Mouse (Mus musculus) G1E-ER4 (cell line): ENCODE data around the gene Terb2. TPM values are rescaled to one million over a fixed set of nuclear protein-coding genes. Genes with fewer than 3 reads are reported as not detected.

ENCODE experiments used
- GATA1 ChIP-seq: IDR thresholded peaks from one replicate; pipeline ENCODE4 v1.8.0; 2012; ENCODE audit warnings: low read length, inconsistent platforms
- polyA plus RNA-seq: library from polyadenylated mRNA; stranded (reverse); fragments of >175 nt; gene quantifications from 2 replicates; pipeline ENCODE4 v1.2.3, GENCODE M21; 2012

Gene Terb2
- polyA plus RNA-seq, 1 experiment: not detected

GRCm38 (mm10) chr2:122194509-122194929, 8.4 kb downstream of the Terb2 start:
- no peak for TF ChIP-seq GATA1

DNA sequence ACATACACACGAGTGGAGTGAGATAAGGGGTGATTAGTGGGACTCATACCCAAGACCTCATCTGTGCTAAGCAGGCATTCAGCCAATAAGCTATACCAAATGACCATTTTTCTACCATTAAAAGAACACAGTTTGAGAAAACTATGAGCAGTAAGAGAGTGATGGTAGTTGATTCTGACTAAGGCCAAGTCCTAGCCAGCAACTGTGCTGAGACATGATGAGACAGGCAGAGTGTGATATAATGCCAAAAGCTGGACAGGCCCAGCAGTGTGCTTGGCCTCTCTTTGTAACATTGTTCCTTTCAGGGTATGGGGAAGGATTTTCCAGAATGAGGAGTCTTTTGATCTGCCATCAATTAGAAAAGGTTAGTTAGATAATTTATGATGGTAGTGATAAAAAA, 15.4 kb downstream of the Terb2 start:
- no peak for TF ChIP-seq GATA1

DNA sequence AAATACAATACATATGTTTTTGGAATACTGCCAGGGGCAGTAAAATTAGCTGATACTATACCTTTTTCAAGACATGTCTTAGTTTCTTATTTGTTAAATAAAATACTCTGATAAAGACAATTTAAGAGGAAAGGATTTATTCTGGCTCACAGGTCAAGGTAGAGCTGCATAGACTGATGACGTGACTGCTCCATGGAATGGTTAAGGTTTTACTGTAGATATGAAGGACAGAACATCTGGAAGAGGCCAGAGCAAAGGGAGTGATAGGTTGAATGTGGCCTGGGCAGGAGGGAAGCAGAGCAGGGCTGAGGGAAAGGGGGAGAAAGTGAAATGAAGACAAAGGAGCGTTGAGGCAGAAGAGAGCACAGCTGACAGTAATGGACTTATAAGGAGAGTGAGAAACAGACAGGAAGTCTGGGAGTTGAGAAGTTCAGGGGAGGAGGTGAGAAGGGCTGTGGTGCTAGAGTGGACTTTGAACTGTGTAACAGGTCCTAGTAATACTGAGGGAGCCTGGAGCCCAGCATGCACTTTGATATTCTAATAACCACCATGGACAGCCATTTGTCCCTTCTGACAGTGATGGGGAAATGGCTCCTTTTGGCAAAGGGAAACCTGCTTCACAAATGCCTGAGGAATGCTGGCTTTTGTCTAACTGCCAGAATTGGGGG, 20.5 kb downstream of the Terb2 start:
- TF ChIP-seq GATA1: no peak

GRCm38 (mm10) chr2:122210534-122211228, 24.6 kb downstream of the Terb2 start:
- no peak for TF ChIP-seq GATA1

DNA sequence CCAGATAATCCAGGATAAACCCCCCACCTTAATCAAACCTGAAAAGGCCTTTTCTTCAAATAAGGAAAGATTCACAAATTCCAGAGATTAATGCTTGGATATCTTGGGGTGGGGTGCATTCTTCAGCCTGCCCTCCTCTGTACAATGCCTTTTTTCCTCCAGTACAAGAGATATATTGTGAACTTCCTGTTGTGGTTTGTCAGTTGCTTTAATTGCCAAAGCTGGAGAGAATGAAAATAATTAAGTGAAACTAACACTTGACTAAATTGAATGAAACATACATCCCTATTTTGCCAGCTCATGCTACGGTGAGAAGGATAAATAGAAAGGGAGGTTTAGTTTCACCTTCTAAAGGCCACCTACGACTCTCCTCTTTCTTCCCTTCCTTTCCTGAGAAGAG, 32.2 kb downstream of the Terb2 start:
- TF ChIP-seq GATA1: no peak

DNA sequence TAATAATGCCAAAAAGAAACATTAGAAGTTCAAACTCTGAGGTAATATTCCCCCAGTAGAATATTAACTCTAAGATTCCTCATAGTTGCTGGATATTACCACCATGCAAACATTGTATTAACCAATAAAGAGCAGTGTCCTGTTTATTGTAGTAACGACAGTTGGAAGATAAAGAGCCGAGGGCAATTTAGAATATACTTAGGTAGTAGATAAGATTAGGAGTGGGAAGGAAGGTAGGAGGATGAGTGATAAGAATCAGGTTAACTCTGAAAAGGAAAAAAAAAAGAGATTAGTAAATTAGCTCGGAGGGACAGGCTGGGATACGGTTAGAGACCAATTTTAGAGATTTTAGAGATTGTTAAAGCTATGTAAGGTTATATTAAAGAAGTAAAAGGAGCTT, 35.3 kb downstream of the Terb2 start:
- TF ChIP-seq GATA1: no peak

DNA sequence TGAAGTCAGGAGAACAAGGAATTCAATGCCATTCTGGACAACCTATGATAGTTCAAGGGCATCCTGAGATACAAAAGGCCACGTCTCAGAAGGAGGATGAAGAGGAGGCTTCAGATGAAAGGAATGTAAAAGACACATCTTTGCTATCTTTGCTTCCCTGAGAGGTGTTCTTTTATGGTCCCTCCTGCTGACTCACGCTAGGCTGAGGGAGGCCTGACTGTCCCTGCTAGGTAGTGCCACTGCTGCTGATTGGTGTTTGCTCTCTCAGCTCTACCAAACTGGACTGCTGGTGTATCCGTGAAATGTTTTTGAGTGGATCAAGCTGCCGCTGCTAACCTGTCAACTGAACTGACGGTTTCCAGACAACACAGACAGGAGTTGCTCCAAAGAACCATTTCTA, 35.7 kb downstream of the Terb2 start:
- no peak for TF ChIP-seq GATA1

DNA sequence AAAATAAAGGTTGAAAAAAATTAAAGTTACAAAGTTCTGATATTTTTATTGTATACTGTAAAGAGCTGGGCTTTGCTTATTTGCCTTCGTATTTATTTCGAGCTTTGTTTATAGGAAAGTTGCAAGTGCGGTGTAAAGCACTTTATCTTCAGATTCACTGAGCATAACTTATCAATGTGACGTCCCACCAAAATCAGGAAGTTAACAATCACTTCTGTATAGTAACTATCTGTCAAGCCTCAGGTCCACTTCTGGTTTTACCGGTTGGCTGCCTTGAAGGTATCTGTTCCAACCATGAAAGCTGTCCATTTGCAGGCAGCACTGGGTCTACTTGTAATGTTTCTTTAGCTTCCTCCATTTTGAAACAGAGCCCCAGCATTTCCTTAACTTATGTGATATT, 36.2 kb downstream of the Terb2 start:
- peak; percentile 37 for TF ChIP-seq GATA1

- no peak for TF ChIP-seq GATA1
Measured at GRCm38 (mm10) chr2:122223654-122224053, 37.6 kb downstream of the Terb2 start.

GRCm38 (mm10) chr2:122230395-122230794, 44.3 kb downstream of the Terb2 start:
- no peak for TF ChIP-seq GATA1

DNA sequence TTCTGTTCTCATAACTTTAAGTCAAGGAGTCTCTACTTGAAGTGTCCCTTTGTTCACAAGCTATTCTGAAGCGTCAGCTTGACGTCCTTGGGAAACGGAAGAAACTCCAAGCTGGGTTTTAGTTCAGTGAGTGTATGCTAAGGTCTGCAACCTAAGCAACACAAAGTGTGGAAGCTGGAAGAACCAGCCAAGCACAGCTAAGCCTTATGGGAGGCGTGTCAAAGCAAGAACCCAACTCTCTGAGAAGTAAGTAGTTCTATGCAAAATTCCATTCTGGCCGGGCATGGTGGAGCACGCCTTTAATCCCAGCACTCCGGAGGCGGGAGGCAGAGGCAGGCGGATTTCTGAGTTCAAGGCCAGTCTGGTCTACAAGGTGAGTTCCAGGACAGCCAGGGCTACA, 45.5 kb downstream of the Terb2 start:
- TF ChIP-seq GATA1: no peak

GRCm38 (mm10) chr2:122233341-122233740, 47.3 kb downstream of the Terb2 start:
- TF ChIP-seq GATA1: no peak

DNA sequence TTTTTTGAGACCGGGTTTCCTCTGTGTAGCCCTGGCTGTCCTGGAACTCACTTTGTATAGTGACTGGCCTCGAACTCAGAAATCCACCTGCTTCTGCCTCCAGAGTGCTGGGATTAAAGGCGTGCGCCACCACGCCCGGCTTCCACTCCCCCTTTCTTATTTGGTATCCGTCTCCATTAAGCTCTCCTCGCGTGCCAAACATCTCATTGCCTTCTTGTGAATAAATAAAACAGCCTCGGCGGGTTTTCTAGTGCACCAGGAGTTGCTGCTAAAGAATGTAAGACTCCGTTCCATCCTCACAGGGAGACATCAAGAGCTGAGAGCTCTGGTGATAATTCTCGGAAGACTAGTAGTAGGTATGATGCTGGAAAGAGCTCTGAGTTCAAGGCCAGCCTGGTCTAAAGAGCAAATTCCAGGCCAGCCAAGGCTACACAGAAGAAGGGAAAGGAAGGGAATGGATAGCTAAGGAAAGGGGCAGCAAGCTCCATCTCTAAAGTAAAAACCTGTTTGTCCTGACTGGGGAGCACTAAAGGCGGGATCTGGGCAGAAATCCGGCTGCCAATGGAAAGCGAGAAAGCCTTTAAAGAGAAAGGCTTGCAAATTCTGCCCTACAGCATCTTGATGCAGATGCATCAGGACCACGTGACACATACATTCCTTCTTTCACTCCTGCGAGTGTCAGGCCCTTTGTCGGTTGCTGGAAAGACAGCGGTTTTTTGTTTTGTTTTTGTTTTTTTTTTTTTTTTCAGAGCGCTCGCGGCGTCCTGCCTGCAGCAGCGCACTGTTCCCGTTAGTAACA, 47.9 kb downstream of the Terb2 start:
- no peak for TF ChIP-seq GATA1

DNA sequence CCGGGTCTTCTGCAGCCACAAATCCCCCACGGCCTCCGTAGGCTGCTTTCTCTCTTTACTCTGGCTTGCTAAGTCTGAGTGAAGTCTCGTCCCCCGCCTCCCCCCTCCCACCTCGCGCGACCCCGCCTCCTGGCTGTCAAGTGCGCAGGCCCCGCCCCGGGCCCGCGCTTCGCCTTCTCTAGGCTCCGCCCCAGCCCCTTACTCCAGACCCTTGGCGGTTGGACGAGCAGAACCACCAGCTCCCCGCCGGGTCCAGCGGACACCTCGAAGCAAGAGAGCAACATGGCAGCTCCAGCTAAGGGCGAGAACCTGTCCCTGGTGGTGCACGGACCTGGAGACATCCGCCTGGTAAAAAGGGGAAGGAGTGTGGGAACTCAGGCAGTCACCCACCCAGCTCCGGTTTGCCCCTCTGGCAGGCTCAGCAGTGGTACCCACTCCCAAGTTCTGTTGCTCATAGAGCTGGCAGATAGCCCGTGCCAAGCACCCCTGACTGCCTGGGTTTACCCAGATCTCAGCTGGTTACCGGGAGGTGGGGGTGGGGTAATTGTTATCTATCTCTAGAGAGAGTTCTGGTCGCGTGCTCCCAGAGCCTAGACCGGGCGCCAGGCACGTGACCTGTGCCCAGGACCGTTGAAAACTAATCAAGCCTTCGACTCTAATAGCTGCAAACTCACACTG, 48.7 kb downstream of the Terb2 start, which contains the start of gene Sord:
TSS of gene Sord (plus strand) at position 139 of the 678 bp plus-strand sequence.
- TF ChIP-seq GATA1: no peak

GRCm38 (mm10) chr2:122235425-122235824, 49.4 kb downstream of the Terb2 start:
- TF ChIP-seq GATA1: peak; percentile 4

- no peak for TF ChIP-seq GATA1
Measured at GRCm38 (mm10) chr2:122236321-122236720, 50.2 kb downstream of the Terb2 start.
